Mouse (Mus musculus): ENCODE data around the gene Emc8.

The Emc8 gene

DNA sequence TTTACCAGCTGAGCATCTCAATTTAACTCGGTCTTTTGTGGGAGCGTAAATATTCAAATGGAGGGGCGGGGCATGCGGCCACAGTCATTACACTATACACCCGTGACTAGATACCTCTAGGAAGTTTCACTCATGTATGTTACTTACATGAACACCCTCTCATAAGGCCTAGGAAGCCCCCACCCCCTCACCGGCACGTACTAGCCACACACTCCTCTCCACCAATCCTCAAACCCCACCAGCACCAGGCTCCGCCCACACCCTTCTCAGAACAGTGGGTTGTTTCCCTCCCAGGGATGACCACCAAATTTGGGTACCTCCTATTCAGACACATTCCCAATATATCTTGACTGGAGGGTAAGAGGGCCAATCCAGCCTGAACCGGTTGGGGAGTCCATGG lies 60.9 kb downstream of the Emc8 start:
- DNase-seq (ENCODE audit: low read depth, low spot score): no peak
